Mouse (Mus musculus): ENCODE measurements around the gene Mpp5. TPM values are rescaled to one million over a fixed set of nuclear protein-coding genes. Genes with fewer than 3 reads are reported as not detected.

Mpp5 gene
- polyA plus RNA-seq (2015; fragmentation: Nextera tagmentation; extraction: Ambion mirVana), result 9.2 and 13.9 TPM in 2 replicates

DNA sequence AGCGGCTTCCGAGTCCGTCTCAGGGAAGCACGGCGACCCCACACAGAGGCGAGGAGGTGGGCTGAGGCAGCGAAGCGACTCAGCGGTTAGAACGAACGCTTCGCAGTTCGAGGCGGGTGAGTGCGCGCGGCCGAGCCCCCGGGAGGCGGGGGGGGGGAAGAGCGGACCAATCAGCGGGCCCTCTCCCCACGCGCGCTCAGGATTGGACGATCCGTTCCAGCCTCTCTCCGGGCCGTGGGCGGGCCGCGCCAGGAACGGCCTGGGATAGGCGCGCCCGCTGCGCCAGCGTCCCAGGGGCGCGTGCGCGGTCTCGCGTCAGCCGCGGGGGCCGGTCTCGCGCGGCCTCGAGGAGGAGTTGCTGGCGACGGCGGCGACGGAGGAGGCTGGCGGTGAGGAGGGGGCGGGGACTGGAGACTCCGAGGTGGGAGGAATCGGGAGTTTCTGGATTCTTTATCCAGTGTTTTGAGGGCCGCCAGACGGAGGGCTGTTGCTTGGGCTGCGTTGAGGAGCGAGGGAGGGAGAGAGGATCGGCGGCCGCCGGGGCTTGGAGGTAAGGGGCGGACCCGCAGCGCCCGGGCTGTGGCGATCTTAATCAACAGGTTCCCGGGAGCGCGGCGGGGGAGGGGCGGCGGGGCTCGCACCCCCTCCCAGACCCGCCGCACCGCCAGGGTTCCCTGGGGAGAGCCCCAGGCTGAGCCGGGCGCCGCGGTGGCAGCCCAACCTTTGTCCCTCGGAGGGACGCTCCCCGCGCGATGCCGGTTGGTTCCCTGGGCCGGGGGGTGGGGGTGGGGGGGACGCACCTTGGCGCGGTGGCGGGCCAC is at the start of gene Mpp5:
Gene Mpp5 (plus strand): TSS at position 351 of the 821 bp plus-strand sequence.
- Histone ChIP-seq H3K36me3 (no peaks in the 10 kb centered on the region), H3K4me2 (peak within 1 kb of the TSS; percentile 93), H3K4me3 (replicated peaks) (peak within 1 kb of the TSS; percentile 87), H3K4me1 (replicated peaks) (peaks cover 15% of the 10 kb centered on the region), H3K9ac (peak within 1 kb of the TSS; percentile 89), H3K27me3 (no peaks in the 10 kb centered on the region), H3K9me3 (replicated peaks) (no peaks in the 10 kb centered on the region), H3K27ac (peak within 1 kb of the TSS; percentile 75)
- ATAC-seq (ENCODE audit: low read depth) (peak; percentile 99), DNase-seq (peak; percentile 95)
- WGBS (ENCODE audit: insufficient replicate concordance), result under 1% methylated on average over 96 of the region's 98 CpGs

- no peak overlapping the region for H3K27ac ChIP-seq
- no peaks in the 10 kb centered on the region for H3K9me3 ChIP-seq (replicated peaks)
- no peaks in the 10 kb centered on the region for H3K36me3 ChIP-seq
- WGBS (ENCODE audit: insufficient replicate concordance), result 61% methylated on average over 2 of the region's 2 CpGs
- no peaks in the 10 kb centered on the region for H3K27me3 ChIP-seq
- no peak overlapping the region for H3K4me3 ChIP-seq (replicated peaks)
- H3K9ac ChIP-seq, result no peak overlapping the region
- ATAC-seq (ENCODE audit: low read depth) (no peak), DNase-seq (no peak)
- no peak overlapping the region for H3K4me2 ChIP-seq
- no peaks in the 10 kb centered on the region for H3K4me1 ChIP-seq (replicated peaks)
Observed at GRCm38 (mm10) chr12:78717783-78718182, 30.9 kb upstream of the Mpp5 start.

- ATAC-seq (ENCODE audit: low read depth) (no peak), DNase-seq (no peak)
- Histone ChIP-seq H3K4me2 (no peak overlapping the region), H3K9me3 (replicated peaks) (no peaks in the 10 kb centered on the region), H3K4me1 (replicated peaks) (no peaks in the 10 kb centered on the region), H3K36me3 (no peaks in the 10 kb centered on the region), H3K27ac (no peak overlapping the region), H3K4me3 (replicated peaks) (no peak overlapping the region), H3K27me3 (no peaks in the 10 kb centered on the region), H3K9ac (no peak overlapping the region)
- WGBS (ENCODE audit: insufficient replicate concordance), result 54% methylated on average over 4 of the region's 4 CpGs
Observed at GRCm38 (mm10) chr12:78727723-78728122, 21.0 kb upstream of the Mpp5 start.

DNA sequence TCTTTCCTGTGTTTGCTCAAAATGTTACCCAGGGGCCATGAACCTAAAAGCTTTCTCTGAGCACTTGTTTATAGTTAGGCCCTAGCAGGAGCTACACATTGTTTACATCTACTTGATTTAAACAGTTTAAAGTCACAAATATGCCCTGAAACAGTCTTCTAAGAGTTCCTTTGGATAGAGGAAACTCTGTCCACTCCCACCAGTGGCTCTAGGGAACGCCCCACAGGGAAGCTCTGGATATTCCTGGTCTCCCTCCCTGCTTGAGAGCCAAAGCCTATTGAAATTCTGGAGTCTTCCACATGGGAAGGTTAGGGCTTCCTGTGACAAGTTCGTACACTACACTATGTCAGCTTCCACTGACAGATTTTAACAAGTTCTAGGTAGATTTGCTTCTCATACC is 9.1 kb upstream of the Mpp5 start:
- DNase-seq, result no peak
- no peaks in the 10 kb centered on the region for H3K27me3 ChIP-seq
- no peak overlapping the region for H3K9ac ChIP-seq
- H3K4me1 ChIP-seq (replicated peaks), result no peaks in the 10 kb centered on the region
- H3K9me3 ChIP-seq (replicated peaks), result no peaks in the 10 kb centered on the region
- no peak overlapping the region for H3K4me2 ChIP-seq
- no peak overlapping the region for H3K4me3 ChIP-seq (replicated peaks)
- ATAC-seq (ENCODE audit: low read depth), result no peak
- no peaks in the 10 kb centered on the region for H3K36me3 ChIP-seq
- 45% methylated on average over 2 of the region's 2 CpGs for WGBS (ENCODE audit: insufficient replicate concordance)
- no peak overlapping the region for H3K27ac ChIP-seq

- WGBS (ENCODE audit: insufficient replicate concordance), result 75% methylated on average over 2 of the region's 2 CpGs
- Histone ChIP-seq H3K4me1 (replicated peaks) (no peaks in the 10 kb centered on the region), H3K27ac (no peak overlapping the region), H3K36me3 (no peaks in the 10 kb centered on the region), H3K9me3 (replicated peaks) (no peaks in the 10 kb centered on the region), H3K27me3 (no peaks in the 10 kb centered on the region), H3K4me3 (replicated peaks) (no peak overlapping the region), H3K4me2 (no peak overlapping the region), H3K9ac (no peak overlapping the region)
- DNase-seq (no peak), ATAC-seq (ENCODE audit: low read depth) (no peak)
Observed at GRCm38 (mm10) chr12:78740289-78740688, 8.4 kb upstream of the Mpp5 start.

GRCm38 (mm10) chr12:78746226-78746625 is 2.5 kb upstream of the Mpp5 start:
- Histone ChIP-seq H3K9me3 (replicated peaks) (no peaks in the 10 kb centered on the region), H3K36me3 (no peaks in the 10 kb centered on the region), H3K9ac (no peak overlapping the region), H3K4me3 (replicated peaks) (no peak overlapping the region), H3K4me1 (replicated peaks) (peaks cover 15% of the 10 kb centered on the region), H3K4me2 (no peak overlapping the region), H3K27me3 (no peaks in the 10 kb centered on the region), H3K27ac (no peak overlapping the region)
- WGBS (ENCODE audit: insufficient replicate concordance), result 66% methylated on average over 6 of the region's 6 CpGs
- ATAC-seq (ENCODE audit: low read depth), result no peak
- no peak for DNase-seq

DNA sequence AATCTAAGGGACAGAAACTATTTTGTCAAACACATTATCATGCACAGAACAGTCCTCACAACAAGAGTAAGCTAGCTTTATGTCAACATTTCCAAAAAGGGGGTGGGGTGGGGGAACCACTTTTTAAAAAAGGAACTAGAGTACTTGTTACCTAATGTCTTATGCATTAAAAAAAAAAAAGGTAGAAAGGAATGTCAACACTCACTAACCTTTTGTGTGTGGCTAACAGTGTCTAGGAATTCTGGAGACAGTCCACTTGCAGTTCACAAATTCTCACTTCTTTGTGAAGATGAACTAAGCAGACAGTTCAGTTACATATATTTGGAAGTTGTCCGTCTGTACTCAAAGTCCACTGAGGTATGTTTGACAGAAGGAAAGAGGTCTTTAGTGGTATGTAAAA is 1.3 kb upstream of the Mpp5 start:
- no peaks in the 10 kb centered on the region for H3K27me3 ChIP-seq
- 49% methylated on average over 1 of the region's 1 CpGs for WGBS (ENCODE audit: insufficient replicate concordance)
- no peaks in the 10 kb centered on the region for H3K36me3 ChIP-seq
- H3K4me1 ChIP-seq (replicated peaks), result peaks cover 15% of the 10 kb centered on the region
- no peak overlapping the region for H3K27ac ChIP-seq
- no peaks in the 10 kb centered on the region for H3K9me3 ChIP-seq (replicated peaks)
- ATAC-seq (ENCODE audit: low read depth) (no peak), DNase-seq (no peak)
- 0 out of 2 replicates have a peak overlapping the region, but pooled peaks have one; percentile 87 for H3K4me3 ChIP-seq (replicated peaks)
- peak overlapping the region; percentile 93 for H3K4me2 ChIP-seq
- no peak overlapping the region for H3K9ac ChIP-seq

DNA sequence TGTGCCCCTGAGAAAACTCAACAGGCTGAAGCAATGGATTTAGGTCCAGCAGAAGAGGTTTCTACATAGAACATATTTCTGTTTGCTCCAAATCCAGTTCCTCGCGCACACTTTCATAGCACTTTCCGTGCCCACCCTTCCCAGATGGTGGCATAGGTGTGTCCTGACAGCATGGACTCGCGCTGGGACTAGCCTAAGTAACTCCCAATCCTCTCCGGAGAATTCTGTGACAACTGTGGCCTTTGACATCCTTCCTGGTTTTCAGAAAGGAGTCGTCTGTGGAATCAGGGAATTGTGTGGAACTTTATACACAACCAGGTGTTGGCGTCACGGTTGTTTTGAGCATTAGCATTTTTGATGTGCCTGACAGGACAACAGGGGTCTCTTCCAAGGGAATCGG is 594 bp upstream of the Mpp5 start:
- DNase-seq (no peak), ATAC-seq (ENCODE audit: low read depth) (peak; percentile 36)
- H3K4me2 ChIP-seq, result peak overlapping the region; percentile 93
- 0% methylated on average over 10 of the region's 10 CpGs for WGBS (ENCODE audit: insufficient replicate concordance)
- peak overlapping the region; percentile 78 for H3K9ac ChIP-seq
- peak overlapping the region; percentile 41; the same call in 1 of the 2 replicates for H3K27ac ChIP-seq
- H3K27me3 ChIP-seq, result no peaks in the 10 kb centered on the region
- H3K4me3 ChIP-seq (replicated peaks), result peak overlapping the region; percentile 87
- peaks cover 15% of the 10 kb centered on the region for H3K4me1 ChIP-seq (replicated peaks)
- H3K36me3 ChIP-seq, result no peaks in the 10 kb centered on the region
- H3K9me3 ChIP-seq (replicated peaks), result no peaks in the 10 kb centered on the region

DNA sequence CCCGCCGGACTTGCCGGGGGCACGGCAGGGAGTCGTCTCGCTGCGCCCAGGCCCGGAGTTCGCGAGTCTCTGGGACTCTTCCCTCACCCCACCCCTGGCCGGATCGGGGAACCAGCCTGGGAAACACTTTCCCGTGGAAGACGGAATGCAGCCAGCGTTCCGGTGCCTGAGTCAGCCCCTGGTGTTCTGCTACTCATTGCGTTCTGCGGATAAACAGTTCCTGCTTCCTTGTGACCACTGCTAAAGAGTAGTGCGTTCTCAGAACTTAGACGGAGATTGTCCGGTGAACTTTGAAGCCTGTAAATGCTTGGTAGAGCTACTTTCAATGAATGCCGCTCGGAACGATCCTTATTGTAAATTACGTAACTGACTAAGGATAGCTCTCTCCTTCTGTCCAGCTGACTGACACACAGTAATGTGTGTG is 683 bp downstream of the Mpp5 start:
- peak overlapping the region; percentile 87 for H3K4me3 ChIP-seq (replicated peaks)
- H3K4me2 ChIP-seq, result peak overlapping the region; percentile 93
- H3K9me3 ChIP-seq (replicated peaks), result no peaks in the 10 kb centered on the region
- peak overlapping the region; percentile 75 for H3K27ac ChIP-seq
- ATAC-seq (ENCODE audit: low read depth) (peak; percentile 14), DNase-seq (peak; percentile 47)
- no peaks in the 10 kb centered on the region for H3K27me3 ChIP-seq
- H3K9ac ChIP-seq, result peak overlapping the region; percentile 89
- H3K4me1 ChIP-seq (replicated peaks), result peaks cover 15% of the 10 kb centered on the region
- no peaks in the 10 kb centered on the region for H3K36me3 ChIP-seq
- WGBS (ENCODE audit: insufficient replicate concordance), result 1% methylated on average over 25 of the region's 25 CpGs

- DNase-seq, result no peak
- ATAC-seq (ENCODE audit: low read depth), result no peak
- no peak overlapping the region for H3K27ac ChIP-seq
Observed at GRCm38 (mm10) chr12:78761979-78762378, 13.3 kb downstream of the Mpp5 start.

GRCm38 (mm10) chr12:78769031-78769713 is 20.5 kb downstream of the Mpp5 start:
- no peak for DNase-seq
- no peaks in the 10 kb centered on the region for H3K36me3 ChIP-seq
- no peak overlapping the region for H3K4me3 ChIP-seq (replicated peaks)
- no peak overlapping the region for H3K4me2 ChIP-seq
- H3K9ac ChIP-seq, result no peak overlapping the region
- H3K27me3 ChIP-seq, result no peaks in the 10 kb centered on the region
- H3K27ac ChIP-seq, result no peak overlapping the region
- H3K4me1 ChIP-seq (replicated peaks), result 0 out of 2 replicates have a peak, but pooled peaks cover 2% of the 10 kb centered on the region
- ATAC-seq (ENCODE audit: low read depth), result no peak
- no peaks in the 10 kb centered on the region for H3K9me3 ChIP-seq (replicated peaks)
- 73% methylated on average over 6 of the region's 6 CpGs for WGBS (ENCODE audit: insufficient replicate concordance)

More at GRCm38 (mm10) chr12:78761979-78762378, 13.3 kb downstream of the Mpp5 start:
- H3K4me2 ChIP-seq, result no peak overlapping the region
- H3K9me3 ChIP-seq (replicated peaks), result no peaks in the 10 kb centered on the region
- H3K4me1 ChIP-seq (replicated peaks), result peaks cover 3% of the 10 kb centered on the region; the same call in 1 of the 2 replicates
- H3K9ac ChIP-seq, result no peak overlapping the region
- H3K36me3 ChIP-seq, result no peaks in the 10 kb centered on the region
- no peaks in the 10 kb centered on the region for H3K27me3 ChIP-seq
- H3K4me3 ChIP-seq (replicated peaks), result no peak overlapping the region
